Mouse (Mus musculus): Measurements from ENCODE around the gene Yes1. TPM values are rescaled to one million over a fixed set of nuclear protein-coding genes. Genes with fewer than 3 reads are reported as not detected.
"Not testable (repeated sequence)": the region's sequence is repeated elsewhere in the genome, so short reads cannot be mapped to it uniquely, and the experiment has no call there.

The Yes1 gene
- polyA plus RNA-seq, 1 experiment, result 3.6 TPM

- 41% methylated on average over 1 of the region's 1 CpGs for WGBS
- Histone ChIP-seq H3K4me1 (ENCODE audit: control insufficient read depth, insufficient read depth, low read length) (peaks cover 4% of the 10 kb centered on the region; the same call in 1 of the 2 replicates), H3K4me3 (replicated peaks; ENCODE audit: extremely low read depth, low read depth, low read length) (no peak overlapping the region)
- no peak for DNase-seq
- TF ChIP-seq POLR2A (IDR thresholded peaks at IDR 0.05; ENCODE audit: borderline replicate concordance, extremely low read depth, low read depth, low read length), result no peak
- TF ChIP-seq CTCF (IDR thresholded peaks at IDR 0.05; ENCODE audit: insufficient read depth, low read length), result no peak
Measured at GRCm38 (mm10) chr5:32717726-32718125, 106.8 kb downstream of the Yes1 start.

GRCm38 (mm10) chr5:32718916-32719315 lies 107.9 kb downstream of the Yes1 start:
- no peak overlapping the region for H3K4me3 ChIP-seq (replicated peaks; ENCODE audit: extremely low read depth, low read depth, low read length)
- WGBS, result 39% methylated on average over 6 of the region's 6 CpGs
- no peaks in the 10 kb centered on the region for H3K4me1 ChIP-seq (ENCODE audit: control insufficient read depth, insufficient read depth, low read length)
- no peak for DNase-seq
- no peak for TF ChIP-seq POLR2A (IDR thresholded peaks at IDR 0.05; ENCODE audit: borderline replicate concordance, extremely low read depth, low read depth, low read length)
- no peak for TF ChIP-seq CTCF (IDR thresholded peaks at IDR 0.05; ENCODE audit: insufficient read depth, low read length)

GRCm38 (mm10) chr5:32720416-32720815 lies 109.4 kb downstream of the Yes1 start:
- 80% methylated on average over 9 of the region's 9 CpGs for WGBS
- no peak overlapping the region for H3K4me3 ChIP-seq (replicated peaks; ENCODE audit: extremely low read depth, low read depth, low read length)
- no peak for DNase-seq
- H3K4me1 ChIP-seq (ENCODE audit: control insufficient read depth, insufficient read depth, low read length), result no peaks in the 10 kb centered on the region
- TF ChIP-seq POLR2A (IDR thresholded peaks at IDR 0.05; ENCODE audit: borderline replicate concordance, extremely low read depth, low read depth, low read length) (no peak), CTCF (IDR thresholded peaks at IDR 0.05; ENCODE audit: insufficient read depth, low read length) (no peak)

GRCm38 (mm10) chr5:32721316-32721715 lies 110.3 kb downstream of the Yes1 start:
- TF ChIP-seq POLR2A (IDR thresholded peaks at IDR 0.05; ENCODE audit: borderline replicate concordance, extremely low read depth, low read depth, low read length) (no peak), CTCF (IDR thresholded peaks at IDR 0.05; ENCODE audit: insufficient read depth, low read length) (no peak)
- no peak for DNase-seq
- Histone ChIP-seq H3K4me3 (replicated peaks; ENCODE audit: extremely low read depth, low read depth, low read length) (no peak overlapping the region), H3K4me1 (ENCODE audit: control insufficient read depth, insufficient read depth, low read length) (no peaks in the 10 kb centered on the region)
- 64% methylated on average over 3 of the region's 3 CpGs for WGBS

GRCm38 (mm10) chr5:32722263-32722662 lies 111.3 kb downstream of the Yes1 start:
- 72% methylated on average over 7 of the region's 7 CpGs for WGBS
- TF ChIP-seq POLR2A (IDR thresholded peaks at IDR 0.05; ENCODE audit: borderline replicate concordance, extremely low read depth, low read depth, low read length) (no peak), CTCF (IDR thresholded peaks at IDR 0.05; ENCODE audit: insufficient read depth, low read length) (no peak)
- H3K4me1 ChIP-seq (ENCODE audit: control insufficient read depth, insufficient read depth, low read length), result no peaks in the 10 kb centered on the region
- no peak overlapping the region for H3K4me3 ChIP-seq (replicated peaks; ENCODE audit: extremely low read depth, low read depth, low read length)
- no peak for DNase-seq

- not testable (repeated sequence) for H3K4me3 ChIP-seq (replicated peaks; ENCODE audit: extremely low read depth, low read depth, low read length); DNase-seq; H3K4me1 ChIP-seq (ENCODE audit: control insufficient read depth, insufficient read depth, low read length)
- WGBS, result 81% methylated on average over 8 of the region's 8 CpGs
Measured at GRCm38 (mm10) chr5:32722711-32723110, 111.7 kb downstream of the Yes1 start.

- TF ChIP-seq POLR2A (IDR thresholded peaks at IDR 0.05; ENCODE audit: borderline replicate concordance, extremely low read depth, low read depth, low read length), result no peak
- no peak for TF ChIP-seq CTCF (IDR thresholded peaks at IDR 0.05; ENCODE audit: insufficient read depth, low read length)
- WGBS, result 71% methylated on average over 7 of the region's 7 CpGs
- H3K4me1 ChIP-seq (ENCODE audit: control insufficient read depth, insufficient read depth, low read length), result no peaks in the 10 kb centered on the region
- DNase-seq, result no peak
- no peak overlapping the region for H3K4me3 ChIP-seq (replicated peaks; ENCODE audit: extremely low read depth, low read depth, low read length)
Measured at GRCm38 (mm10) chr5:32723981-32724380, 113.0 kb downstream of the Yes1 start.

GRCm38 (mm10) chr5:32725397-32725796 lies 114.4 kb downstream of the Yes1 start:
- not testable (repeated sequence) for DNase-seq; H3K4me1 ChIP-seq (ENCODE audit: control insufficient read depth, insufficient read depth, low read length); H3K4me3 ChIP-seq (replicated peaks; ENCODE audit: extremely low read depth, low read depth, low read length)
- 74% methylated on average over 3 of the region's 3 CpGs for WGBS

GRCm38 (mm10) chr5:32728300-32728699 lies 117.3 kb downstream of the Yes1 start:
- Histone ChIP-seq H3K4me3 (replicated peaks; ENCODE audit: extremely low read depth, low read depth, low read length) (no peak overlapping the region), H3K4me1 (ENCODE audit: control insufficient read depth, insufficient read depth, low read length) (no peaks in the 10 kb centered on the region)
- no peak for DNase-seq
- no peak for TF ChIP-seq CTCF (IDR thresholded peaks at IDR 0.05; ENCODE audit: insufficient read depth, low read length)
- TF ChIP-seq POLR2A (IDR thresholded peaks at IDR 0.05; ENCODE audit: borderline replicate concordance, extremely low read depth, low read depth, low read length), result no peak
- 80% methylated on average over 7 of the region's 7 CpGs for WGBS

- no peak for DNase-seq
- 81% methylated on average over 8 of the region's 8 CpGs for WGBS
- no peak for TF ChIP-seq POLR2A (IDR thresholded peaks at IDR 0.05; ENCODE audit: borderline replicate concordance, extremely low read depth, low read depth, low read length)
- Histone ChIP-seq H3K4me1 (ENCODE audit: control insufficient read depth, insufficient read depth, low read length) (no peaks in the 10 kb centered on the region), H3K4me3 (replicated peaks; ENCODE audit: extremely low read depth, low read depth, low read length) (no peak overlapping the region)
Measured at GRCm38 (mm10) chr5:32728851-32729250, 117.9 kb downstream of the Yes1 start.

GRCm38 (mm10) chr5:32733892-32734291 lies 122.9 kb downstream of the Yes1 start:
- not testable (repeated sequence) for H3K4me1 ChIP-seq (ENCODE audit: control insufficient read depth, insufficient read depth, low read length); H3K4me3 ChIP-seq (replicated peaks; ENCODE audit: extremely low read depth, low read depth, low read length); DNase-seq
- WGBS, result 95% methylated on average over 6 of the region's 6 CpGs

All from lung, adult 2 months (tissue).